Mouse (Mus musculus) C2C12 (cell line): ENCODE measurements around the gene Gm20388.

Source experiments
- CTCF ChIP-seq: IDR thresholded peaks from one replicate; pipeline ENCODE4 v1.5.1; 2011; ENCODE audit not compliant: control insufficient read depth, insufficient read depth, insufficient read length
- MAX ChIP-seq: IDR thresholded peaks from one replicate; pipeline ENCODE4 v1.6.1; 2011; ENCODE audit warnings: mild to moderate bottlenecking, control low read depth
- MYOG ChIP-seq: IDR thresholded peaks from one replicate; pipeline ENCODE4 v1.6.1; 2011; ENCODE audit not compliant: control insufficient read depth, insufficient read length; ENCODE audit errors: extremely low read depth
- USF1 ChIP-seq: IDR thresholded peaks from one replicate; pipeline ENCODE4 v1.6.1; 2011; ENCODE audit warnings: low read depth, mild to moderate bottlenecking, control low read depth, moderate library complexity

DNA sequence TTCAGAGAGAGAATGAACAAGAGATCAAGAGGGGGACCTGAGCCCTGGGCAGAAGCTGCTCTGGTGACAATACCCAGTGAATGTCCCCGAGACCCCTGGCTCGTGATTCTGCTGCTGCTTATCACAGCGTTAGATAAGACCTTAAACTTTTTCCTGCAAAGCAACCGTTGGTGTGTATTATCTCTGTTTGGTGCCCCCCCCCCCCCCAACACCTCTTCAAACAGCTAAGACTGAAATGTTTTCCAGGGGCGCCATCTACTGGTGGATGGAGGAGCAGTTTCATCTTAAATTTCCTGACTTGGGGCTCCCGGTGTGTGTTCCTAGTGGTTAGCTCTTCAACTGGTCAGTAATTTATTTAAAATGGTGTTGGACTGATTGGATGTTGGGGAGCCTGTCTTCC is 1999.0 kb downstream of the Gm20388 start:
- TF ChIP-seq CTCF: no peak
- no peak for TF ChIP-seq MYOG
- TF ChIP-seq USF1: no peak
- no peak for TF ChIP-seq MAX
